Mouse (Mus musculus) erythroblast, embryonic 14.5 days (primary cell): ENCODE results near the gene S100a5.

Experiments used
- GATA1 ChIP-seq: IDR thresholded peaks from 2 replicates; pipeline ENCODE4 v1.6.1; 2012; ENCODE audit warnings: low read length, inconsistent platforms, mixed read lengths
- TAL1 ChIP-seq: IDR thresholded peaks from 3 replicates; pipeline ENCODE4 v1.6.1; 2012; ENCODE audit warnings: low read length, inconsistent platforms, mixed read lengths

GRCm38 (mm10) chr3:90653717-90654116 is 45.4 kb downstream of the S100a5 start, which contains the start of gene S100a7a:
- TF ChIP-seq GATA1 (no peak), TAL1 (no peak)
